ENCODE assay signal across 7 mouse cellular contexts in the genomic region with DNA sequence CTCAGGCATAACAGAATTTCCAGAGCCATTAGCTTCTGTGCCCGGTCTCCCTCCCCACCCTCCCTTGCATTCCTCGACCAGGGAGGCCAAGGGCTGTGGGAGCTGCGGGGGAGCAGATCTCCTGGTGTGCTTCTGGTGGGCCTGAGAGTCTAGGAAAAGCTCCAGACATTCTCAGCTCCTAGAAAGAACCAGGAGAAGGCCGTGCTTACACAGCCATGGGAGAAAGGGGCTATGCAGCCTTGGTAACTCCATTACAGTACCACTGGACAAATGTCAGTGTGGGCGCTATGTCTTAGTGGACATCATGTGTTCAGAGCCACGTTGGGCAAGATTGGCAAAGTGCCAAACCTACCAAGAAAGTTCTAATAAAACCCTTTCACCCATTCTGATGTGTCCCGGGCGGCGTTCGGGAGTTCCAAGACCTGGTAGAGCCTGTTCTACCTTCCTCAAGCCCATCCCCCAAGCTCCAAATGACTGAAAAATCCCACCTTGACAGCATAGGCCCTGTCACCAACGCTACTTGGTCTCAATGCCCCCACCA. TPM values are rescaled to one million over a fixed set of nuclear protein-coding genes. Genes with fewer than 3 reads are reported as not detected.
DNase-seq lines count a peak whose midpoint lies in the region; ATAC-seq and TF ChIP-seq lines count a peak whose summit lies in the region.

No protein-coding gene starts in this region.

- peaks cover 66% of the 10 kb centered on the region for H3K79me2 ChIP-seq in C2C12 (ENCODE audit: control insufficient read depth, insufficient read depth)

- peak overlapping the region; percentile 79 for H3K9ac ChIP-seq in forebrain, embryonic 14.5 days (ENCODE audit: low read length)
- peak overlapping the region; percentile 89 for H3K9ac ChIP-seq in lung, embryonic 16.5 days (ENCODE audit: low read length)

- H3K27me3 ChIP-seq in C2C12 (ENCODE audit: control insufficient read depth, insufficient read depth, insufficient read length) (no peaks in the 10 kb centered on the region), G1E (ENCODE audit: insufficient read depth, low read length) (no peaks in the 10 kb centered on the region)
- no peaks in the 10 kb centered on the region for H3K27me3 ChIP-seq in forebrain, embryonic 14.5 days (replicated peaks; ENCODE audit: control insufficient read depth, insufficient read depth, low read length)
- no peaks in the 10 kb centered on the region for H3K27me3 ChIP-seq in lung, embryonic 16.5 days (ENCODE audit: control insufficient read depth, insufficient read depth, low read depth, low read length)

- H3K9me3 ChIP-seq in G1E (replicated peaks): no peaks in the 10 kb centered on the region
- no peaks in the 10 kb centered on the region for H3K9me3 ChIP-seq in forebrain, embryonic 14.5 days (replicated peaks; ENCODE audit: control insufficient read depth, low read length)
- H3K9me3 ChIP-seq in lung, embryonic 16.5 days (ENCODE audit: control insufficient read depth, low read length): no peaks in the 10 kb centered on the region

- H3ac ChIP-seq in C2C12 (ENCODE audit: control insufficient read depth, insufficient read length, low read depth): peak overlapping the region; percentile 86

- 19% methylated on average over 11 of the region's 11 CpGs for WGBS in forebrain, embryonic 14.5 days
- WGBS in lung, embryonic 16.5 days: 11% methylated on average over 11 of the region's 11 CpGs

- peaks cover 58% of the 10 kb centered on the region for H3K79me3 ChIP-seq in C2C12 (ENCODE audit: low read depth)

- H3K4me3 ChIP-seq in C2C12 (ENCODE audit: insufficient read depth, poor library complexity, severe bottlenecking) (peak overlapping the region; percentile 100), G1E (ENCODE audit: low read depth, low read length) (peak overlapping the region; percentile 89)
- H3K4me3 ChIP-seq in forebrain, embryonic 14.5 days (ENCODE audit: low read depth, low read length): peak overlapping the region; percentile 60
- peak overlapping the region; percentile 82 for H3K4me3 ChIP-seq in lung, embryonic 16.5 days (ENCODE audit: low read length)

- peaks cover 89% of the 10 kb centered on the region for H3K4me1 ChIP-seq in G1E (ENCODE audit: insufficient read depth, low read depth, low read length)
- peaks cover 2% of the 10 kb centered on the region; the same call in 1 of the 2 replicates for H3K4me1 ChIP-seq in forebrain, embryonic 14.5 days (ENCODE audit: control insufficient read depth, insufficient read depth, low read length)
- H3K4me1 ChIP-seq in lung, embryonic 16.5 days (replicated peaks; ENCODE audit: control insufficient read depth, insufficient read depth, low read length): peaks cover 28% of the 10 kb centered on the region

- ATAC-seq in G1E (ENCODE audit: extremely low read depth, insufficient number of reproducible peaks, low FRiP score, poor library complexity, severe bottlenecking): no peak
- no peak for ATAC-seq in forebrain, embryonic 14.5 days
- no peak for ATAC-seq in lung, embryonic 16.5 days (ENCODE audit: low read depth)

- no peak for TF ChIP-seq CTCF in C2C12 (IDR thresholded peaks at IDR 0.05; ENCODE audit: control insufficient read depth, insufficient read depth, insufficient read length)
- TF ChIP-seq CTCF in G1E (IDR thresholded peaks at IDR 0.05; ENCODE audit: low read depth, low read length): no peak

- H3K4me2 ChIP-seq in forebrain, embryonic 14.5 days (ENCODE audit: low read length): peak overlapping the region; percentile 99
- peak overlapping the region; percentile 98 for H3K4me2 ChIP-seq in lung, embryonic 16.5 days (ENCODE audit: low read depth, low read length)

- no peak overlapping the region for H3K27ac ChIP-seq in forebrain, embryonic 14.5 days (ENCODE audit: low read depth, low read length)
- peak overlapping the region; percentile 85 for H3K27ac ChIP-seq in lung, embryonic 16.5 days (ENCODE audit: low read length)

- H3K36me3 ChIP-seq in C2C12 (ENCODE audit: control insufficient read depth, insufficient read depth) (peaks cover 46% of the 10 kb centered on the region), G1E (replicated peaks) (peaks cover 40% of the 10 kb centered on the region)
- H3K36me3 ChIP-seq in forebrain, embryonic 14.5 days (ENCODE audit: control insufficient read depth, insufficient read depth, low read length): no peaks in the 10 kb centered on the region
- no peaks in the 10 kb centered on the region for H3K36me3 ChIP-seq in lung, embryonic 16.5 days (ENCODE audit: control insufficient read depth, insufficient read depth, low read length)

- no peak for DNase-seq in G1E (ENCODE audit: low spot score)
- no peak for DNase-seq in forebrain, embryonic 14.5 days (ENCODE audit: low spot score)
- DNase-seq in kidney, adult 18-20 months: peak; percentile 65
- DNase-seq in thymus, adult 18-20 months: no peak
- DNase-seq in left cerebral cortex, adult 8-10 months (ENCODE audit: low spot score in 2 of 2): no peak

TF ChIP-seq in C2C12, 6 proteins besides CTCF, POLR2A, EP300 and RAD21:
- TF ChIP-seq MYOG (IDR thresholded peaks at IDR 0.05; ENCODE audit: control insufficient read depth, extremely low read depth, insufficient read length) (no peak), CEBPB (IDR thresholded peaks at IDR 0.05; ENCODE audit: low read depth) (no peak), MYOD1 (IDR thresholded peaks at IDR 0.05; ENCODE audit: control insufficient read depth, insufficient read length, low read depth) (no peak), USF1 (IDR thresholded peaks at IDR 0.05; ENCODE audit: low read depth) (no peak), FOSL1 (IDR thresholded peaks at IDR 0.05; ENCODE audit: insufficient read depth, low read length, poor library complexity, severe bottlenecking) (no peak), MAX (IDR thresholded peaks at IDR 0.05) (no peak)

RNA-seq across cellular contexts. Expression of a gene that starts 7.7 kb away (rescaled TPM):
- 1,441 TPM for polyA plus RNA-seq in C2C12 (2012; fragmentation: generic; extraction: Trizol)
- total RNA-seq in G1E (2014; fragmentation: Nextera tagmentation): 69.3 and 72.1 TPM in 2 replicates
- 96.4 and 98.2 TPM in 2 replicates for total RNA-seq in G1E (2017)
- 336 and 381 TPM in 2 replicates for polyA plus RNA-seq in G1E (2012)
- polyA plus RNA-seq in forebrain, embryonic 14.5 days (2014; fragmentation: Nextera tagmentation; extraction: Ambion mirVana): 18.0 and 28.5 TPM in 2 replicates
- 148 and 150 TPM in 2 replicates for polyA plus RNA-seq in lung, embryonic 16.5 days (2015; fragmentation: Nextera tagmentation; extraction: Ambion mirVana)
- total RNA-seq in left cerebral cortex, adult 8-10 months (2022): 10 to 100 TPM; 50.1 to 67.5 (median 60.3) TPM

RNA-seq across cellular contexts. Expression of a gene that starts 30.1 kb away (rescaled TPM):
- 14.9 TPM for polyA plus RNA-seq in C2C12 (2012; fragmentation: generic; extraction: Trizol)
- 6.2 and 8.2 TPM in 2 replicates for total RNA-seq in G1E (2014; fragmentation: Nextera tagmentation)
- 1.7 and 2.0 TPM in 2 replicates for total RNA-seq in G1E (2017)
- polyA plus RNA-seq in G1E (2012): 9.0 and 9.6 TPM in 2 replicates
- polyA plus RNA-seq in forebrain, embryonic 14.5 days (2014; fragmentation: Nextera tagmentation; extraction: Ambion mirVana): 48.8 and 50.1 TPM in 2 replicates
- polyA plus RNA-seq in lung, embryonic 16.5 days (2015; fragmentation: Nextera tagmentation; extraction: Ambion mirVana): 13.1 and 13.5 TPM in 2 replicates
- 1 to 10 TPM; 2.3 to 3.1 (median 2.6) TPM for total RNA-seq in left cerebral cortex, adult 8-10 months (2022)

RNA-seq across cellular contexts. Expression of a gene that starts 41.1 kb away (rescaled TPM):
- 0.69 TPM for polyA plus RNA-seq in C2C12 (2012; fragmentation: generic; extraction: Trizol)
- 1.1 TPM in 1 of 2 replicates, not detected in the other for total RNA-seq in G1E (2014; fragmentation: Nextera tagmentation)
- total RNA-seq in G1E (2017): 0.23 and 0.66 TPM in 2 replicates
- polyA plus RNA-seq in G1E (2012): 1.3 and 1.7 TPM in 2 replicates
- polyA plus RNA-seq in forebrain, embryonic 14.5 days (2014; fragmentation: Nextera tagmentation; extraction: Ambion mirVana): 12.2 and 15.2 TPM in 2 replicates
- 6.3 TPM in 2 replicates for polyA plus RNA-seq in lung, embryonic 16.5 days (2015; fragmentation: Nextera tagmentation; extraction: Ambion mirVana)
- 10 to 100 TPM; 63.2 to 71.4 (median 66.8) TPM for total RNA-seq in left cerebral cortex, adult 8-10 months (2022)

RNA-seq across cellular contexts. Expression of a gene that starts 46.0 kb away (rescaled TPM):
- polyA plus RNA-seq in C2C12 (2012; fragmentation: generic; extraction: Trizol) (0.07 TPM), G1E (2012) (0.67 and 0.88 TPM in 2 replicates)
- total RNA-seq in G1E (2014; fragmentation: Nextera tagmentation) (1.6 and 4.5 TPM in 2 replicates), G1E (2017) (0.35 TPM in 1 of 2 replicates, not detected in the other)
- not detected in 2 replicates for polyA plus RNA-seq in forebrain, embryonic 14.5 days (2014; fragmentation: Nextera tagmentation; extraction: Ambion mirVana)
- 48.0 and 61.2 TPM in 2 replicates for polyA plus RNA-seq in lung, embryonic 16.5 days (2015; fragmentation: Nextera tagmentation; extraction: Ambion mirVana)
- not detected for total RNA-seq in left cerebral cortex, adult 8-10 months (2022)

RNA-seq across cellular contexts. Expression of a gene that starts 50.8 kb away (rescaled TPM):
- polyA plus RNA-seq in C2C12 (2012; fragmentation: generic; extraction: Trizol) (136 TPM), G1E (2012) (96.1 and 182 TPM in 2 replicates)
- total RNA-seq in G1E (2014; fragmentation: Nextera tagmentation) (44.7 and 64.5 TPM in 2 replicates), G1E (2017) (97.5 and 98.0 TPM in 2 replicates)
- polyA plus RNA-seq in forebrain, embryonic 14.5 days (2014; fragmentation: Nextera tagmentation; extraction: Ambion mirVana): 107 and 122 TPM in 2 replicates
- 169 and 183 TPM in 2 replicates for polyA plus RNA-seq in lung, embryonic 16.5 days (2015; fragmentation: Nextera tagmentation; extraction: Ambion mirVana)
- total RNA-seq in left cerebral cortex, adult 8-10 months (2022): 100 to 1,000 TPM; 102 to 133 (median 110) TPM
